Mouse (Mus musculus) bone marrow, adult 2 months (tissue): ENCODE results near the gene Glipr2.

Source experiments
- CTCF ChIP-seq: fragments of 200-500 bp; IDR thresholded peaks from 2 replicates; pipeline ENCODE4 v1.5.1; 2011; ENCODE audit warnings: low read length, control low read depth; ENCODE audit not compliant: control insufficient read depth, insufficient read depth
- POLR2A ChIP-seq: fragments of 200-500 bp; IDR thresholded peaks from 2 replicates; pipeline ENCODE4 v1.6.1; 2011; ENCODE audit warnings: low read depth, mild to moderate bottlenecking, control low read depth, low read length, borderline replicate concordance; ENCODE audit not compliant: control insufficient read depth

GRCm38 (mm10) chr4:43976223-43976740, 19.1 kb downstream of the Glipr2 start:
- no peak for TF ChIP-seq CTCF
- no peak for TF ChIP-seq POLR2A
